Mouse (Mus musculus) heart, embryonic 15.5 days (tissue): Measurements from ENCODE around the gene Krtap3-1. TPM values are rescaled to one million over a fixed set of nuclear protein-coding genes. Genes with fewer than 3 reads are reported as not detected.

ENCODE experiments used
- polyA plus RNA-seq: library from polyadenylated mRNA; unstranded; fragments of >200 nt; fragmentation: Nextera tagmentation; extraction: Ambion mirVana; gene quantifications from 2 replicates; pipeline ENCODE4 v1.2.1, GENCODE M21; 2015

The Krtap3-1 gene
- polyA plus RNA-seq, 1 experiment from 2014 or later = not detected

Other genes with a start within 250 kb of the Krtap3-1 start
- not detected in 2 replicates for gene Krt25, start 243.7 kb downstream of the Krtap3-1 start, polyA plus RNA-seq
- not detected in 2 replicates for gene Krt26, start 228.7 kb downstream of the Krtap3-1 start, polyA plus RNA-seq
- gene Krt27, start 215.5 kb downstream of the Krtap3-1 start, polyA plus RNA-seq = not detected in 2 replicates
- not detected in 2 replicates for gene Krt28, start 191.7 kb downstream of the Krtap3-1 start, polyA plus RNA-seq
- gene Krt10, start 177.3 kb downstream of the Krtap3-1 start, polyA plus RNA-seq = 11.8 and 18.2 TPM in 2 replicates
- not detected in 2 replicates for gene Krt12, start 144.4 kb downstream of the Krtap3-1 start, polyA plus RNA-seq
- 0.43 and 0.68 TPM in 2 replicates for gene Krt20, start 128.5 kb downstream of the Krtap3-1 start, polyA plus RNA-seq
- 0.32 and 0.35 TPM in 2 replicates for gene Krt23, start 73.5 kb downstream of the Krtap3-1 start, polyA plus RNA-seq
- not detected in 2 replicates for gene Krt39, start 45.3 kb downstream of the Krtap3-1 start, polyA plus RNA-seq
- not detected in 2 replicates for gene Krt40, start 23.5 kb downstream of the Krtap3-1 start, polyA plus RNA-seq
- gene Krtap3-3, start 15.8 kb downstream of the Krtap3-1 start, polyA plus RNA-seq = not detected in 2 replicates
- gene Krtap3-2, start 9.8 kb downstream of the Krtap3-1 start, polyA plus RNA-seq = not detected in 2 replicates
- not detected in 2 replicates for gene Gm11939, start 7.2 kb downstream of the Krtap3-1 start, polyA plus RNA-seq
- not detected in 2 replicates for gene Krtap1-5, start 14.4 kb upstream of the Krtap3-1 start, polyA plus RNA-seq
- gene Krtap1-4, start 17.0 kb upstream of the Krtap3-1 start, polyA plus RNA-seq = not detected in 2 replicates
- not detected in 2 replicates for gene Krtap1-3, start 24.7 kb upstream of the Krtap3-1 start, polyA plus RNA-seq
- not detected in 2 replicates for gene Krtap9-3, start 31.5 kb upstream of the Krtap3-1 start, polyA plus RNA-seq
- not detected in 2 replicates for gene Gm11938, start 36.7 kb upstream of the Krtap3-1 start, polyA plus RNA-seq
- gene Gm11937, start 43.6 kb upstream of the Krtap3-1 start, polyA plus RNA-seq = not detected in 2 replicates
- gene Krtap2-4, start 48.2 kb upstream of the Krtap3-1 start, polyA plus RNA-seq = not detected in 2 replicates
- not detected in 2 replicates for gene Gm11562, start 53.8 kb upstream of the Krtap3-1 start, polyA plus RNA-seq
- gene Krtap4-1, start 61.6 kb upstream of the Krtap3-1 start, polyA plus RNA-seq = not detected in 2 replicates
- gene Krtap4-2, start 68.5 kb upstream of the Krtap3-1 start, polyA plus RNA-seq = not detected in 2 replicates
- not detected in 2 replicates for gene Krtap4-7, start 77.5 kb upstream of the Krtap3-1 start, polyA plus RNA-seq
- not detected in 2 replicates for gene Gm11555, start 83.6 kb upstream of the Krtap3-1 start, polyA plus RNA-seq
- not detected in 2 replicates for gene Gm11563, start 92.3 kb upstream of the Krtap3-1 start, polyA plus RNA-seq
- gene Krtap4-6, start 99.3 kb upstream of the Krtap3-1 start, polyA plus RNA-seq = not detected in 2 replicates
- gene Gm14190, start 124.1 kb upstream of the Krtap3-1 start, polyA plus RNA-seq = not detected in 2 replicates
- gene Gm14180, start 167.7 kb upstream of the Krtap3-1 start, polyA plus RNA-seq = not detected in 2 replicates
- gene Gm11595, start 206.3 kb upstream of the Krtap3-1 start, polyA plus RNA-seq = not detected in 2 replicates
- gene Krtap4-8, start 214.1 kb upstream of the Krtap3-1 start, polyA plus RNA-seq = not detected in 2 replicates
- gene Krtap4-9, start 218.6 kb upstream of the Krtap3-1 start, polyA plus RNA-seq = not detected in 2 replicates
- not detected in 2 replicates for gene Gm11596, start 226.8 kb upstream of the Krtap3-1 start, polyA plus RNA-seq
- gene Gm11569, start 232.3 kb upstream of the Krtap3-1 start, polyA plus RNA-seq = not detected in 2 replicates
- not detected in 2 replicates for gene Gm11554, start 237.8 kb upstream of the Krtap3-1 start, polyA plus RNA-seq
- gene Krtap4-13, start 243.3 kb upstream of the Krtap3-1 start, polyA plus RNA-seq = not detected in 2 replicates
- not detected in 2 replicates for gene Gm11564, start 249.0 kb upstream of the Krtap3-1 start, polyA plus RNA-seq